Mouse (Mus musculus) stomach, postnatal 0 days (tissue): ENCODE data around the gene Inip.

Experiments used
- CTCF ChIP-seq: IDR thresholded peaks from 2 replicates; pipeline ENCODE4 v1.5.1; 2016; ENCODE audit warnings: antibody characterized with exemption, low read depth, mild to moderate bottlenecking, moderate library complexity
- EP300 ChIP-seq: optimal IDR thresholded peaks from 2 replicates; pipeline ENCODE3; 2016; ENCODE audit warnings: antibody characterized with exemption

GRCm38 (mm10) chr4:59725579-59725978, 75.8 kb downstream of the Inip start:
- no peak for TF ChIP-seq CTCF
- no peak for TF ChIP-seq EP300
